Mouse (Mus musculus) heart, adult 2 months (tissue): ENCODE results near the gene Oaz1. TPM values are rescaled to one million over a fixed set of nuclear protein-coding genes. Genes with fewer than 3 reads are reported as not detected.
A peak's percentile ranks its signal among the peaks of the same experiment; 100 is the strongest.

Source experiments
- DNase-seq, 2 experiments: peaks; one replicate each; pipeline ENCODE4 v3.0.0; 2021
- H3K27ac ChIP-seq: fragments of 200-600 bp; 2 replicates; pipeline ENCODE4 v1.8.1; 2022
- H3K27me3 ChIP-seq: fragments of 200-500 bp; 2 replicates; pipeline ENCODE4 v1.6.1; 2012; ENCODE audit warnings: mild to moderate bottlenecking, low read length, inconsistent platforms, mixed read lengths; ENCODE audit not compliant: control insufficient read depth, insufficient read depth
- H3K36me3 ChIP-seq: fragments of 200-500 bp; 2 replicates; pipeline ENCODE4 v1.6.1; 2012; ENCODE audit warnings: low read length, inconsistent platforms; ENCODE audit not compliant: control insufficient read depth, insufficient read depth
- H3K4me1 ChIP-seq: fragments of 200-500 bp; 2 replicates; pipeline ENCODE4 v1.6.1; 2011; ENCODE audit warnings: low read length; ENCODE audit not compliant: control insufficient read depth, insufficient read depth
- H3K4me3 ChIP-seq: fragments of 200-600 bp; 2 replicates; pipeline ENCODE4 v1.8.1; 2022
- H3K79me2 ChIP-seq: fragments of 200-500 bp; replicated peaks from 2 replicates; pipeline ENCODE4 v1.6.1; 2012; ENCODE audit warnings: mild to moderate bottlenecking, inconsistent platforms, low read length, moderate library complexity, mixed read lengths; ENCODE audit not compliant: control insufficient read depth, insufficient read depth
- H3K9ac ChIP-seq: fragments of 200-500 bp; 2 replicates; pipeline ENCODE4 v1.6.1; 2012; ENCODE audit warnings: low read depth, mild to moderate bottlenecking, control low read depth, inconsistent platforms, low read length, mixed read lengths
- CTCF ChIP-seq: fragments of 200-600 bp; IDR thresholded peaks from 2 replicates; pipeline ENCODE4 v1.8.1; 2022; ENCODE audit warnings: antibody characterized with exemption, mild to moderate bottlenecking, moderate library complexity
- EP300 ChIP-seq: fragments of 200-500 bp; IDR thresholded peaks from 2 replicates; pipeline ENCODE4 v1.6.1; 2011; ENCODE audit warnings: low read depth, low read length, control low read depth; ENCODE audit not compliant: insufficient read depth
- POLR2A ChIP-seq: fragments of 200-500 bp; IDR thresholded peaks from 2 replicates; pipeline ENCODE4 v1.6.1; 2011; ENCODE audit warnings: mild to moderate bottlenecking, low read depth, low read length, control low read depth; ENCODE audit not compliant: insufficient read depth
- WGBS: fragments of 180-500 bp; shearing (Covaris S2); methylation state at CpG from one replicate; pipeline ENCODE4 v1.1.7; 2018; 5-methylcytosine and 5-hydroxymethylcytosine counted together
- intact Hi-C: fragments of 180-260 bp; cut with DNase I; formaldehyde crosslinking; loops from one replicate; pipeline ENCODE4 v1.15.1; 2025
- polyA plus RNA-seq: library from polyadenylated mRNA; depleted of rRNA; stranded (reverse); fragments of >200 nt; gene quantifications from 2 replicates; pipeline ENCODE4 v1.2.3, GENCODE M21; 2012
- total RNA-seq, 2 experiments: library from RNA; stranded (reverse); gene quantifications; 2 replicates each; pipeline ENCODE4 v1.2.3; 2021

Oaz1 gene
- total and polyA plus RNA-seq, 3 experiments, result 850 to 1,001 (median 914) TPM

- Histone ChIP-seq H3K4me3 (peak overlapping the region; percentile 100), H3K79me2 (peaks cover 6% of the 10 kb centered on the region), H3K9ac (peak overlapping the region; percentile 97), H3K27me3 (no peaks in the 10 kb centered on the region), H3K36me3 (no peaks in the 10 kb centered on the region), H3K27ac (peak overlapping the region; percentile 99), H3K4me1 (peaks cover 9% of the 10 kb centered on the region)
- 1% methylated on average over 18 of the region's 18 CpGs for WGBS
- no peak for DNase-seq
- intact Hi-C loops, result loop anchor here (2.0 kb wide), 1 partner anchor 28 kb away; the partner anchor contains the start of gene Oaz1
- no peak for TF ChIP-seq POLR2A
- no peak for TF ChIP-seq EP300
- TF ChIP-seq CTCF, result no peak
Measured at GRCm38 (mm10) chr10:80799070-80799566, 27.3 kb upstream of the Oaz1 start.

DNA sequence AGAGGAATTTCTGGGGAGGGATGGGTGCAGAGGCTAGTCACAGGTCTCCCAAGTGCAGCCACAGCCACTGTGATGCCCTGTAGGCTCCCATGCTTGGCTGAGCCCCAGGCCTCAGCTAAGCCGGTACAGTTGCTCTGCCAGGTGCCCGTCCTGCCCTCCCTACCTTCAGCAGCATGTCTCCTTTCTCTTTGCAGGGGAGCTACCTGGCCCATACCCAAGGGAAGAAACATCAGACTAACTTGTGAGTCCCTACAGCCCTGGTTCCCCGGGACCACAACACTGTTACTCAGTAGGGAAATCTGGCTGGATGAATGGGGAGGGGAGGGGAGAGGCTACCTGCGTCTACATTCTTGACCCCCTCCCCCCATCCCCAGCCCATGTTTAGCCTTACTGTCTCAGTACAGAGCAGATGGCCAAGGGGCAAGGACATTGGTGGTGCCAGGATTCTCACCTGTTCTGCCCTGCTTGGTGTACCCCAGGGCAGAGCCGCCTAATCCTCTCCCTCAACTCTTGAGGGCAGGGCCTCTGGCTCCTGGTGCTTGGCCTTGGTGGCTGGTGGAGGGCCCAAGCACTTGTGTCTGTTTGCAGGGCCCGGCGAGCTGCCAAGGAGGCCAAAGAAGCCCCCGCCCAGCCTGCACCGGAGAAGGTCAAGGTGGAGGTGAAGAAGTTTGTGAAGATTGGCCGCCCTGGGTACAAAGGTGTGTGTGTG lies 24.1 kb upstream of the Oaz1 start:
- H3K36me3 ChIP-seq, result no peaks in the 10 kb centered on the region
- H3K79me2 ChIP-seq, result peaks cover 6% of the 10 kb centered on the region
- no peak overlapping the region for H3K4me3 ChIP-seq
- no peak for TF ChIP-seq EP300
- TF ChIP-seq CTCF, result no peak
- no peak for TF ChIP-seq POLR2A
- 87% methylated on average over 10 of the region's 10 CpGs for WGBS
- no peaks in the 10 kb centered on the region for H3K27me3 ChIP-seq
- H3K9ac ChIP-seq, result no peak overlapping the region
- intact Hi-C loops, result no loop called here
- H3K27ac ChIP-seq, result no peak overlapping the region
- peaks cover 3% of the 10 kb centered on the region; the same call in 1 of the 2 replicates for H3K4me1 ChIP-seq
- DNase-seq, result no peak

- 69% methylated on average over 3 of the region's 3 CpGs for WGBS
- Histone ChIP-seq H3K27ac (no peak overlapping the region), H3K36me3 (no peaks in the 10 kb centered on the region), H3K79me2 (peaks cover 6% of the 10 kb centered on the region), H3K9ac (no peak overlapping the region), H3K4me1 (peaks cover 5% of the 10 kb centered on the region), H3K27me3 (no peaks in the 10 kb centered on the region), H3K4me3 (no peak overlapping the region)
- TF ChIP-seq POLR2A, result no peak
- no peak for TF ChIP-seq CTCF
- no peak for TF ChIP-seq EP300
- intact Hi-C loops, result no loop called here
- DNase-seq, result no peak
Measured at GRCm38 (mm10) chr10:80802996-80803395, 23.5 kb upstream of the Oaz1 start.

DNA sequence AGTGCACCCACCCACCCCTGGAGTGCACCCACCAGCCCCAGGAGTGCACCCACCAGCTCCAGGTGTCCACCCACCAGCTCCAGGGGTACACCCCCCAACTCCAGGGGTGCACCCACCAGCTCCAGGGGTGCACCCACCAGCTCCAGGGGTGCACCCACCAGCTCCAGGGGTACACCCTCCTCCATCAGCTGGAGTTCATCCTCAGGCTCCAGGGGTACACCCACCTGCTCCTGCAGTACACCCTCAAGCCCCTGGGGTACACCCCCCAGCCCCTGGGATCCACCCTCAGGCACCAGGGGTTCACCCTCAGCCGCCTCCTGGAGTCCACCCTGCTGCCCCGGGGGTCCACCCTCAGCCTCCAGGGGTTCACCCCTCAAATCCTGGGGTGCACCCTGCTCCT lies 22.1 kb upstream of the Oaz1 start:
- Histone ChIP-seq H3K4me1 (peaks cover 3% of the 10 kb centered on the region), H3K4me3 (no peak overlapping the region), H3K9ac (no peak overlapping the region), H3K36me3 (no peaks in the 10 kb centered on the region), H3K79me2 (peaks cover 1% of the 10 kb centered on the region; the same call in 1 of the 2 replicates), H3K27ac (no peak overlapping the region), H3K27me3 (no peaks in the 10 kb centered on the region)
- intact Hi-C loops, result no loop called here
- 84% methylated on average over 2 of the region's 2 CpGs for WGBS
- no peak for DNase-seq
- TF ChIP-seq CTCF, result no peak
- TF ChIP-seq POLR2A, result no peak
- no peak for TF ChIP-seq EP300

DNA sequence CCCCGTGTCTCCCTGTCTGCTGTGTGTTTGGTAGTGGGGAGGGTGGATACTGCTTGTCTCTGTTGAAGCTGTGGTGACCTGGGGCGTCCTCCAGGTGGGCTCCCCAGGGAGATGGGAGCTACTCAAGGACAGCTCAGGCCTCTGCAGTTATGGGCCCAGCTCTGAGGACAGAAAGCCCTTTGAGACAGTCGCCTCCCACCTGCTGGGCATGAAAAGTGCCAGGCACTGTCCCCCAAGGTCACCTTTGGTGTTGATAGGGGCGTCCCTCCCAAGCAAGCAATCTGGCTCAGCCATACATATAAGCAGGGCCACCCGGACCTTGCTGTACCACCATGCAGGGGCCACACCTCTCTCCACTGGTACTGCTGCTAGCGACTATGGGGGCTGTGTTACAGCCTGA lies 21.5 kb upstream of the Oaz1 start, which contains the start of gene Amh:
Gene Amh (plus strand): TSS at position 328 of the 400 bp plus-strand sequence.
- no peak for DNase-seq
- H3K27ac ChIP-seq, result no peak within 1 kb of the TSS
- H3K36me3 ChIP-seq, result no peaks in the 10 kb centered on the region
- H3K79me2 ChIP-seq, result peaks cover 1% of the 10 kb centered on the region; the same call in 1 of the 2 replicates
- intact Hi-C loops, result no loop called here
- H3K27me3 ChIP-seq, result no peaks in the 10 kb centered on the region
- H3K9ac ChIP-seq, result no peak within 1 kb of the TSS
- H3K4me3 ChIP-seq, result no peak within 1 kb of the TSS
- 65% methylated on average over 6 of the region's 6 CpGs for WGBS
- TF ChIP-seq POLR2A, result no peak
- no peak for TF ChIP-seq CTCF
- TF ChIP-seq EP300, result no peak
- H3K4me1 ChIP-seq, result peaks cover 3% of the 10 kb centered on the region

- DNase-seq, result no peak
- peaks cover 1% of the 10 kb centered on the region; the same call in 1 of the 2 replicates for H3K79me2 ChIP-seq
- H3K4me1 ChIP-seq, result peaks cover 3% of the 10 kb centered on the region
- WGBS, result 93% methylated on average over 5 of the region's 5 CpGs
- no peak overlapping the region for H3K9ac ChIP-seq
- TF ChIP-seq CTCF, result no peak
- no peak for TF ChIP-seq EP300
- no peak for TF ChIP-seq POLR2A
- no peaks in the 10 kb centered on the region for H3K36me3 ChIP-seq
- no peak overlapping the region for H3K27ac ChIP-seq
- H3K27me3 ChIP-seq, result no peaks in the 10 kb centered on the region
- no peak overlapping the region for H3K4me3 ChIP-seq
- intact Hi-C loops, result no loop called here
Measured at GRCm38 (mm10) chr10:80805322-80805721, 21.1 kb upstream of the Oaz1 start.
